Mouse (Mus musculus) spleen, postnatal 10 days (tissue): ENCODE measurements around the gene Dnase2a.
"Not testable (repeated sequence)": the region's sequence is repeated elsewhere in the genome, so short reads cannot be mapped to it uniquely, and the experiment has no call there.

Experiments
- DNase-seq, 2 experiments: peaks; one replicate each; pipeline ENCODE4 v3.0.0; 2021 to 2022; ENCODE audit warnings: low spot score in 2 of 2

Gene Dnase2a

GRCm38 (mm10) chr8:84907979-84908378 lies 381 bp upstream of the Dnase2a start:
- not testable (repeated sequence) for DNase-seq

- no peak for DNase-seq
These were observed 905 bp downstream of the Dnase2a start for GRCm38 (mm10) chr8:84909162-84909767.

GRCm38 (mm10) chr8:84909949-84910348 lies 1.6 kb downstream of the Dnase2a start:
- DNase-seq: peak in 1 of 2 experiments; percentile 54

- DNase-seq: no peak
These were observed 2.2 kb downstream of the Dnase2a start for GRCm38 (mm10) chr8:84910551-84910950.

- no peak for DNase-seq
These were observed 3.5 kb downstream of the Dnase2a start for GRCm38 (mm10) chr8:84911854-84912253.

GRCm38 (mm10) chr8:84912391-84912790 lies 4.0 kb downstream of the Dnase2a start:
- no peak for DNase-seq

GRCm38 (mm10) chr8:84912895-84913501 lies 4.6 kb downstream of the Dnase2a start:
- DNase-seq: peak; percentile 80 to 90

- DNase-seq: no peak
These were observed 5.1 kb downstream of the Dnase2a start for GRCm38 (mm10) chr8:84913502-84913900.

GRCm38 (mm10) chr8:84913960-84914359 lies 5.6 kb downstream of the Dnase2a start:
- DNase-seq: peak; percentile 49 to 80

- DNase-seq: no peak
These were observed 6.9 kb downstream of the Dnase2a start for GRCm38 (mm10) chr8:84915269-84915668.

- DNase-seq: no peak
These were observed 9.4 kb downstream of the Dnase2a start for GRCm38 (mm10) chr8:84917781-84918180.

GRCm38 (mm10) chr8:84918646-84919045 lies 10.3 kb downstream of the Dnase2a start:
- no peak for DNase-seq

- no peak for DNase-seq
These were observed 13.2 kb downstream of the Dnase2a start for GRCm38 (mm10) chr8:84921596-84921995.

- no peak for DNase-seq
These were observed 17.2 kb downstream of the Dnase2a start for GRCm38 (mm10) chr8:84925557-84925956.

GRCm38 (mm10) chr8:84927513-84927912 lies 19.2 kb downstream of the Dnase2a start:
- DNase-seq: no peak

- peak in 1 of 2 experiments; percentile 82 for DNase-seq
These were observed 20.3 kb downstream of the Dnase2a start for GRCm38 (mm10) chr8:84928456-84929306.

GRCm38 (mm10) chr8:84930582-84930981 lies 22.2 kb downstream of the Dnase2a start:
- no peak for DNase-seq

- DNase-seq: no peak
These were observed 25.6 kb downstream of the Dnase2a start for GRCm38 (mm10) chr8:84933767-84934559.

GRCm38 (mm10) chr8:84934860-84935259 lies 26.5 kb downstream of the Dnase2a start:
- no peak for DNase-seq

GRCm38 (mm10) chr8:84935489-84935888 lies 27.1 kb downstream of the Dnase2a start:
- no peak for DNase-seq

GRCm38 (mm10) chr8:84936041-84936961 lies 27.9 kb downstream of the Dnase2a start:
- DNase-seq: no peak
